Mouse (Mus musculus) urinary bladder, postnatal 14 days (tissue): ENCODE measurements around the gene Milr1.
"Not testable (repeated sequence)": the region's sequence is repeated elsewhere in the genome, so short reads cannot be mapped to it uniquely, and the experiment has no call there.

Experiments
- DNase-seq: peaks from one replicate; pipeline ENCODE4 v3.0.0; 2021; ENCODE audit warnings: low spot score

Gene Milr1

GRCm38 (mm10) chr11:106730714-106731113 is 20.3 kb upstream of the Milr1 start:
- no peak for DNase-seq

- no peak for DNase-seq
These were observed 14.4 kb upstream of the Milr1 start for GRCm38 (mm10) chr11:106736614-106737013.

- no peak for DNase-seq
These were observed 13.8 kb upstream of the Milr1 start for GRCm38 (mm10) chr11:106737178-106737621.

GRCm38 (mm10) chr11:106739116-106739515 is 11.9 kb upstream of the Milr1 start:
- DNase-seq = no peak

GRCm38 (mm10) chr11:106740724-106741123 is 10.3 kb upstream of the Milr1 start:
- DNase-seq = not testable (repeated sequence)

- DNase-seq = no peak
These were observed 9.8 kb upstream of the Milr1 start for GRCm38 (mm10) chr11:106741232-106741631.

DNA sequence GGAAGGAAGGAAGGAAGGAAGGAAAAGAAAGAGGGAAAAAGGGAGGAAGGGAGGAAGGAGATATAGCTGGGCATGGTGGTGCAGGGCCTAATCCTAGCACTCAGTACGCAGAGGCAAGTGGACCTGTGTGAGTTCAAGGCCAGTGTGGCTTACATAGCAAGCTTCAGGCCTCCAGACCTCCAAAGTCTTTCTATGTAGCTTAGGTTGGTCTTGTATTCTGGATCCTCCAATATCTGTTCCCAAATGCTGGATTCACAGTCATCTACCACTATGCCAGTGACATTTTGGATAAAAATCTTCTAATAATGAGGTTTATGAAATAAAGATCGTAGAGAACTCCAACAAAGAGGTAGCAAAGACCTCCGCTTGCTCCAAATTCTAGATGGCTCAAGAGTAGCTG is 9.2 kb upstream of the Milr1 start:
- no peak for DNase-seq

GRCm38 (mm10) chr11:106742388-106742841 is 8.6 kb upstream of the Milr1 start:
- DNase-seq = no peak

GRCm38 (mm10) chr11:106744949-106745348 is 6.1 kb upstream of the Milr1 start:
- DNase-seq = no peak

GRCm38 (mm10) chr11:106749557-106750120 is 1.4 kb upstream of the Milr1 start:
- DNase-seq = not testable (repeated sequence)

- DNase-seq = no peak
These were observed 790 bp upstream of the Milr1 start, which contains the start of gene Pecam1 for GRCm38 (mm10) chr11:106750121-106750751. Gene Pecam1 (minus strand): TSS chr11:106750628.

DNA sequence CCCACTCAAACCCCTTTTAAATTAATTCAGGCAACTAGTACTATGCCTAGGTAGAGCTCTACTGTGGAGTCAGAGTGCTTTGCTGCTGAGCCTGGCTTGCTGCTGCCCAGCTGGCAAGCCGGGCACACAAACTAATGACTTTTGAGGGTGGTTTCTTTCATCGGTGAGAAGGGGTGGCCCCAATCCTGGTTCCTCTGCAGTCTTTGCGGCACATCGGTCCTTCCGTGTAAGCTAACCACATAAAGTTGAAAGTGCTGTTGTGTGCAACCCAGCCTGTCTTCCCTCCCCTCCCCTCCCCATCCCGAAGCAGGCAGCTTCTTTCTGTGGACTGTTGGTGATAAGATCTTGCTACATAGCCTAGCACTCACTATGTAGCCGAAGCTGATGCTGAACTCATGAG is 1.1 kb downstream of the Milr1 start:
- no peak for DNase-seq

- DNase-seq = no peak
These were observed 2.3 kb downstream of the Milr1 start for GRCm38 (mm10) chr11:106753314-106753713.

DNA sequence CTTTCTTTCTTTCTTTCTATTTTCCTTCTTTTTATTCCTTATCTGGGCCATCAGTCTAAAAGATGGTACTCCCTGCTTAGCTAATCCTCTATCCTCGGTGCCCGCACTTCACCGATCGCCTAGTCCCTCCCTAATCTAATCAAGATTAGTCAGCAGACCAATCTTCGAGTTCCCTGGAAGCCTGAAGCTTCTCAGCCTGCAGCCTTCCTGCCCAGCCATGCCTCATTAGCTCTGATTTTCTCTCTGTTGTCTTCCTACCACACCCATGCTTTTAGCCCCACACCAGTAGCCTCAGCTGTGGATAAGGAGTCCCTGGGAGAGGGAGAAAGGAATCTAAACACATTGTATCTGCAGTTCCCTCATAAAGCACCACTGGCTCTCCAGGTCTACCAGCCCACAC is 4.6 kb downstream of the Milr1 start:
- no peak for DNase-seq

- no peak for DNase-seq
These were observed 8.0 kb downstream of the Milr1 start for GRCm38 (mm10) chr11:106759028-106759427.

GRCm38 (mm10) chr11:106760511-106760910 is 9.5 kb downstream of the Milr1 start:
- no peak for DNase-seq

DNA sequence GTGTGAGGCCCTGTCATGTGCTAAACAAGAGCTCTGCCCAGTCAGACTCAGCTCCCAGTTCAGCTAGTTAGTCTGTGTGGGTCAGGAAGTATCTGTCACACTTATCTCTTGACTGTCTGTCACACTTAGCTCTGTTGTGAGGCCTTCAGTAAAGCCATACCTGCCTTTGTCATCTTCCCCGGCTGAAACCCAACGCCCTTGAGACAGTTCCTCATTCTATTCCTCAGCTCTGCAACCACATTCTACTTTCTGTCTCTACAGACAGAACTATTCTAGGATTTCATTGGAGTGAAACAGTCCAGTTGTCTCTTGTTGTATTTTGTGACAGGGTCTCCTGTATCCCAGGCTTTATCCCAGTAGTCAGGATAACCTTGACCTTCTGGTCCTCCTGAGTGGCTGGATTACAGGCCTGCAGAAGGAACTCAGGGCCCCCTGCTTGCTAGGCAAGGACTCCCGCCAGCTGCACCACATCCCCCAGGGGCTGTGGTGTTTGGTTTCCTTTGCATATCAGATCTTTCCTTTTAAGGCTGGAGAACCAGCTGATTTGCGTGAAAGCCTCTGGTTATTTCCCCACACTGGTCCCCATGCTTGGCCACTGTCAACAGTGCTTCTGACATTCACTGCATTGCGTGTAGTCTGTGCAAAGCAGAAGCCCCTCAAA is 11.2 kb downstream of the Milr1 start:
- no peak for DNase-seq

DNA sequence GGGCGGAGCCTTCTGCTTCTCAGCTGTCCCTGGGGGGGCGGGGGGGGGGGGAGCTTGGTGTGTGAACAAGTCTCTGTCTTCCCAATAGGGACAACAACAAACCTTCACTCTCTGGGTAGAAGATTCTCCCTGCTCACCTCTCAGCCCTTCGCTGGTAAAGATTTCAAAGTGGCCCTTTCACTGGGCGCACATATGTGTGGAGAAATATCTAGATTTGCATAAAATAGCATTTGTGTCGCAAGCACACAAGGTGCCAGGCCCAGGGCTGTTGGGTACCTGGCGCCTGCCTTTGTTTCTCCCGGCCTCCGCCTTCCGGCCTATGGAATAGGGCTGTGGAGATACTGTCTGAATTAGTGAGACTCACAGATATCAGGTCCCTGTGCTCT is 11.8 kb downstream of the Milr1 start:
- no peak for DNase-seq

DNA sequence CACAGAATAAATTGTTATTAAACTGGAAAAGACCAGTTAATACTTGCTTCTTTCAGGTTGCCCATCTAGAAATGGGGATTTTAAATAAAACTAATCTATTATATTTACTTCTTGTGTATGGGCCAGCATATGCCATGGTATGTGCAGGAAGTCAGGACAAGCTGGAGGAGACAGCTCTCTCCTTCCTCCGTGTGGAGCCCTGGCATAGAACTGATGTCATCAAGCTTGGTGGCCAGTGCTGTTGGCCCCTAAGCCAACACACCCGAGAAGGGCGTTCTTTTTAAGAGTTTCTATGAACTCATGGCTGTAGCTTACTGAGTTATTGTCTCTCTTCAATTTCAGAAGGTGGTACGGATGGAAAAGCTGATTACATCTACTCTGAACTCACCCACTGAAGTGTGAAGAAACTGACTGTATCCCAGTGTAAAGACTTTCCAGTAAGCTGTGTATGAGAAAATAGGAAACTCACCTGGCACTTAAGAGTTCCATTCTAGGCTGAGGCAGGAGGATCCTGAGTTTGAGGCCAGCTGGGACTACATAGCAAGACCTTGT is 15.7 kb downstream of the Milr1 start:
- DNase-seq = no peak

DNA sequence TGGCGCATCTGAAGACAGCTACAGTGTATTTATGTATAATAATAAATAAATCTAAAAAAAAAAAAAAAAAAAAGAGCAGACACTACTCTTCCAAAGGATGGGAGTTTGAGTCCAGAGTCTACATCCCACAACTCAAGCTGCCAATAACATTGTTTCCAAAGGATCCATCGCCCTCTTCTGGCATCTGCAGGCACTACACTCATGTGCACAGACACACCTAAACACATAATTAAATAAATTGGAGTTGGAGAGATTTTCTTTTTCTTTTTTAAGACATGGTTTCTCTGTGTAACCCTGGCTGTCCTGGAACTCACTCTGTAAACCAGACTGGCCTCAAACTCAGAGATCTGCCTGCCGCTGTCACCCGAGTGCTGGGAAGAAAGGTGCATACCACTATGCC is 16.5 kb downstream of the Milr1 start:
- no peak for DNase-seq

- no peak for DNase-seq
These were observed 19.4 kb downstream of the Milr1 start for GRCm38 (mm10) chr11:106770195-106770974.

GRCm38 (mm10) chr11:106773061-106773460 is 22.0 kb downstream of the Milr1 start:
- no peak for DNase-seq
